Mouse (Mus musculus): ENCODE data around the gene Rrbp1.

Gene Rrbp1

DNA sequence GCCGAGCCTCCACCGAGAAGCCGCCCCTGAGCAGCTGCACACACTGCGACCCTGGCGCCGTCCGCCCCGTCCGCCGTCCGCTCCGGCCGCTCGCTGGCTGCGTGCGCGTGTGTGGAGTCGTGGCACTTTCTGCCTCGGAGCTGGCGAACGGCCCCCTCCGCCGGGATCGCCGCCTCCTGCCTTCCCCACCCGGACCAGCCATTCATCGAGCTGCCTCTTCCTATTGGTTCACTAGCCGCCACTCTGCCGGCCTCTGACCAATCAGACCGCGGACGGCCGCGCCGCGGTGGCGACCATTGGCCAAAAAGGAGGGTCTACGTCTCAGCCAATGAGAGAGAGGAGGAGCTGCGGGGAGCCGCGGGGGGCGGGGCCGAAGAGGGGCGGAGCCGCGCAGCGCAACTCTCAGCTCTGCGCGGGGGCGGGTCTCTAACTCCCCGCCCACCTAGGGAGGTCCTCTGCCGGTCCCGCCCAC, at the start of gene Rrbp1:
TSS of gene Rrbp1 (minus strand) at position 184 of the 472 bp plus-strand sequence.
- DNase-seq (ENCODE audit: low read depth, low spot score) = peak; percentile 95

DNA sequence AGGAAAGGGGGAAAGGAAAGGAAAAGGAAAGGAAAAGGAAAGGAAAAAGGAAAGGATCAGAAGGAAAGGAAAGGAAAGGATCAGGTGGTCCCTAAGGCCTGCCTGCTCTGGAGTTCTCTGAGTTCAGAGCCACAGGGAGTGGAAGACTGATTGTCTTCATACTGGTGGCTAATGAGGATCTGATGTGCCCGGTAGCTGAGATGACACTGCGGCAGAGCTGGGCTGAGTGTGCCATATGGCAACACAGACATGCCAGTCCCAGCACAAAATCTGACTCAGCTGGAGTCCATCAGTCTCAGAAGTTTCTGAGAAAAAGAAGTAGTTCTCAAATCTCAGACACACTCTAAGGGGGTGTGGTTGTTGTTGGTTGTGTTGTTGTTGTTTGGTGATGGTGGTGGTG, 46.7 kb upstream of the Rrbp1 start:
- no peak for DNase-seq (ENCODE audit: low read depth, low spot score)

DNA sequence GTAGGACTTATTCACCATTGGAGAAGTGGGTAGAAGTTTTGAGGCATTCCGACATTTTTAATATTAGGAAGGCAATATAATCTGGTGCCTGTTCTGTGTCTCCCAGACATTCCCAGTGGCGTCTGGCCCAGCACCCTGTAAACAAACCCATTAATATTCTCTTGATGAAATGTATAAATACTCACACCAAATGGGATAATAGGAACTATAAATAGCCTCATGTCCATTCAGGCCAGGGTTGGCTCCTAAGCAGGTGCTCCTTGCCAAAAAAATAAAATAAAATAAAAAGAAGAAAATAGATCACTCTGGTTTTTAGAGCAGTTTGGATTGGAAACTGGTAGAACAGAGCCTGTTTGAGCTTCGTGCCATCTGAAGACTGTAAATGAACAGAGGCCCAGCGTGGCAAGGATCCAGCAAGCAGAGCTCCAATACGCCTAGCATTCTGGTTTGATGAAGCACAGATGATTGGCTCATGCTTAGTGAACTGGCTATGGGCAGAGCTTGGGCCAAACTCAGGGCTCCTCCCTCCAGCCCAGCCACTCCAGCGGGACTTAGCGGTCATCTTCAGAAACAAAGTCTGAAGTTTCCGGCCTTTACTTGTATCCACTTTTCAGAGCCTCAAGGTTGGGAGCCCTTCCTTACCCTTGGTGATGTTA, 41.5 kb upstream of the Rrbp1 start:
- DNase-seq (ENCODE audit: low read depth, low spot score) = no peak

DNA sequence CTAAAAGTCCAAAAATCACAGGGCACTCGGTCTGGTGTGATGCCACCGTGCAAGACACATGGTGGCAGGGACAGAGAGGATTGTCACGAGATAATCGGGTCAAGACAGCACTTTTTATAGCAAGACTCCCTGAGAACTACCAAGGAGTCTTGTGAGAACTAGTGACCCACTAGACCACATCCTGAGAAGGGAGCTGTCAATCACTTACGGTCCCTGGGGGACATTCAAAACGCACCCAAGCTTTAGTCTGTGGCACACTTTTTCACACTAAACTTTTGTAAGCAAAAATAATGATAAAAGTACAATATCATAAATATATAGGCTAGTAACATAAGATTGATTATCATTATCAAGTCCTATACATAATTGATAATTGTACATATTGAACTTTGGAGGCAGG, 39.8 kb upstream of the Rrbp1 start:
- DNase-seq (ENCODE audit: low read depth, low spot score) = no peak

DNA sequence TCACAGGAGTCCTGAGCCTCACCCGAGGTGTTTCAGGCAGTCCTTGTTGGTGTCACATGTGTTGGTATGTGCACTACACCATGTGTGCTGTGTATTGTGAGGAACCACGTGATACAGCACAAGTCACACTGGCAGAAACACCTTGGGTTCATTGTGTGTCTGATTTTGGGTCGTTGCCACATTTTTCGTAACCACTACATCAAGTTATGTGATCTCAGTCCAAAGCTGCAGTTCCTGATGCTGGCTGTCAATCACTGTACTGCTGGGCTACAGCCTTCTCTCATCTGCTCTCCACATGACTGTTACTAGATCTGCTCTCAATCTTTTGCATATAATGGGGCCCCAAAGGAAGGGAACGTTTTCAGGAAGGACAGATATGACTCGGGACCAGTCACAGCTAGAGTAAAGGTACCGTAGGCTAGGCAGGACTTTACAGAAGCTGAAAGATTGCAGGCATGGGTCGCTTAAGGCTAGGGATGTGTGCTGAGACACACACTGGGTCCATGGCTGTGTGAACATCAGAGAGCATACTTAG, 39.1 kb upstream of the Rrbp1 start:
- no peak for DNase-seq (ENCODE audit: low read depth, low spot score)

DNA sequence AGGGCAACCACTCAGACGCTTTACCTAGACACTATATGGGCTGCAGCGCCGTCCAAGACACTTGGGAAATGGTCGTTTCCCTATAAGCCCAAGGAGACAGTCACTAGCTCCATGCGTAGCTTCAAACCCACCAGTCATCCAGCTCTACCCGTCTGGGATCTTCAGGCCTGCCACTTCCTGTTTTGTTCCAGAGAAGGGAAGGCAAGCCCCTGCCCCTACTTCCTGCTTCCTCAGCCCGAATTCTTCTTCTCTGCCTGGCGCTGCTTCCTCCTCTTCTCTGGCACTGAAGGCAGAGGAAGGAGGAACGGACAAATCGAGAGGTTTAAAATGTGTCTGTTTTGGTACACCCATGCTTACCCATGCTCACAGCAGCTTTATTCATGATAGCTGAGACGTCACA, 35.9 kb upstream of the Rrbp1 start:
- DNase-seq (ENCODE audit: low read depth, low spot score) = no peak

DNA sequence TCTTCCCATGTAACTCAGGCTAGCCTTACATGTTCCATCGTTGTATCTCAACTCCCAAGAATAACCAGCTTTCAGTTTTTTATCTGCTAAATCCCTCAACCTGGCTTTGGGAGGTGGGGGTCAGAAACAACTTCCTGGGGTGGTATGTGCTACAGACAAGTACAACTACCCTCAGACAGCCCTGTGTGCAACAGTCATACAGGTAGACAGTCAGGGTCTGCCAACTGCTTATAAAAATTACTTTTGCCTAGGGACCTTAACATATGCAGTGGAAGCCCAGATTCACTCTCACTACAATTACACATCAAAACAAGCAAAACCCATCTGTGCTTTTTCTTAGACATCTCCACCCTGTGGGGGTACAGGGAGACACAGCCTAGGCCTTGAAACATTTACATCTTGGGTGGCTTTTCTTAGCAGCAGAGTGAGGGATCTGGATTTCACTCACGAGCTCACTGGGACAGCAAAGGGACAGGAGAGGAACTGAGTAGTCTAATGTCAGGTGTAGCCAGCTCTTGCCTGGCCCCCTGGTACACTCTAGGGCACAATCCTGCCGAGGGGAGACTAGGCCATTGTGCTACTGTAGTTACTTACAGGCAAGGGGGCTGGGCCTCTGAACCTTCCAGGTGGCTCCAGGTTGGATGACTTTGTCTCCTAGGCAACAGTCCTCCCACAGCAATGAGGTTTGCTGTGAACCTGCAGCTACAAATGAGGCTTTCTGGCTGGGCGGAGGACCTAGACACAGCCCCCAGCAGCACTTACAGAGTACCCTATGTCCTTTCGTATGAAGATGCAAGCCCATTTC, 34.9 kb upstream of the Rrbp1 start:
- DNase-seq (ENCODE audit: low read depth, low spot score) = no peak

DNA sequence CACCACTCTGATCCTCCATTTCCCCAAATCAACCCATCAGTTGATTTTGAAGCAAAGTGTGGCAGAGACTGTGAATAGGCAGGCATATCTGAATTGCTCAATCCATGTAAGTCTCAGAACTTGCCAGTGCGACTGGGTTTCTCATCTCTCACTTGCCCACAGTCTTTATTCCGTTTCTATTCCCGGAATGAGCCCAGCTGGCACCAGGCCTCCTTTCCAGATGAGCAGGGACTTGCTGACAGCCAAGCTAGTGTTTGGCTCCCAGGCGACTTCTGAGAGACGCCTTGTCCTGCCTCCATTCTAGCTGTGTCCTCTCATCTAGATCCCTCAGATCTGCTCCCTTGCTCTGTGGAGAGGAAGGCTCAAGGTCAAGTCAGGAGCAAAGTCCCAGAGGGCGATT, 33.7 kb upstream of the Rrbp1 start:
- no peak for DNase-seq (ENCODE audit: low read depth, low spot score)

DNA sequence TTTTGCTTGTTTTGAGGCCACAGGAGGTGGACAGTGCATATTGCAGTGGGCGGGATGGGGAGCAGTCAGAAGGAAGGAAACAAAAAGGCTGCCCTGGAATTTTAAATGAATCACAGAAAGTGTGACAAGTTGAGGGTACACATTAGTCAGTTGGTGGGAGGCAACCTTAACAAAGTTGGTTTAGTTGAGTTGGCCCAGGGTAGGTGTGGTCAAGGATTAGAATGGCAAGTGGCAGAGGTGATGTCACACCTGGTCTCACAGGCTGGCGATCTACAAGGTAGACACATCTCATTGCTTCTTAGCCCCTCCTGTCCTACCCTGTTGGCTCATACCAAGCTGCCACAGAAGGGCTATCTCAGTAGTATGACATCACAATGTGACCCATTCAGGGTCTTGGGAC, 21.6 kb upstream of the Rrbp1 start, which contains the start of gene Banf2:
TSS of gene Banf2 (plus strand) at position 396 of the 400 bp plus-strand sequence.
- no peak for DNase-seq (ENCODE audit: low read depth, low spot score)

DNA sequence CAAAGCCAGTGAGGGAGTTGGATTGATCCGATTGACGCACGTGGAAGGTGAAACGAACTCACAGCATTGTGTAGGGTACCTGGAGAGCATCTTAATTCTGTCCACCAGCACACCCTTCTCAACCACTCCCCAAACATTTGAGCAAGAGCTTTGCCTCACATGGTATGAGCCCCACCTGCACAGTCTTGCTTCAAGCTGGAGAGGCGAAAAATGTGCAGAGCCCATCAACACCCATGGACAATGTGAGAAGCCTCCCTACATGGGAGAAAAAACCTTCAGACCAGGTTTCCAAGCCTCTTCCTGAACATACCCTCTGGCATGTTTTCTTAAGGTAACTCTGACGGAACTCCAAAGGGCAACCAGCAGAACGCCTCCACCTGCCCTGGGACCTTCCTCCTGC, 19.7 kb upstream of the Rrbp1 start:
- no peak for DNase-seq (ENCODE audit: low read depth, low spot score)

DNA sequence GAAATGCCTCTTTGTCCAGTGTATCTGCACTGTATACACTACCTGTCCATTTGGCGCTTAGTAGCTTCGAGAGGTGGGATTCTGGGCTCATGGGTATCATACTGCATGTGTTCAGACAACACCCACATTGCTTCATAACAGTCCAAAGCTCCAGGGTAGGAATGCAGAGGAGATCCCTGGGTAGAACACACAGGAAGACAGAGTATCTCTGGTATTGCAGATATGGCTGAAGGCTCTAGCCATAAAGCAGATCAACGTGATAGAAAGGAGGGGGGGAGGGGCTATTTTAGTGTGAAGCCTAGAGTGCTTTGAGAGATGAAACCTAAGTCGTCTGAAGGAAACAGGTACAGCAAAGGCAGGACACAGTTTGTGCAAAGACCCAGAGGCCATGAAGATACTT, 15.4 kb upstream of the Rrbp1 start:
- no peak for DNase-seq (ENCODE audit: low read depth, low spot score)

DNA sequence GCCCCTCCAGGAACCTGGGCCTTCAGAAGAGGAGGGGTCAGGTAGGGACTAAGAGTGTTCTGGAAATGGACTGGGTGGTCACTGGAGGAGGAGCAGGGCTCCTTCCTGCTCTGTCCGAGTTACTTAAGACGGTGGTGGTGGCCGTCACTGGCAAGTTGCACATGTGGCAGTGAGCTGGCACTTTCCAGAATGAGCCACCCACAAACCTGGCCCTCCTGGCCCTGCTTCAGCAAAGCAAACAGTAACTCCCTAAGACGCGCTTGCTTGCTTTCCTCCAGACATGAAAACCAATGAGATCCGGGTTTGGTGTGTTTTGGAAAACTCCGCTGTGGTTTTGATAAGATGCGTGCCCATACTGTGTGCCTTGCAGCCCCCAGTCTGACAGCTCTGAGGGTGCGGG, 14.3 kb upstream of the Rrbp1 start:
- DNase-seq (ENCODE audit: low read depth, low spot score) = no peak

DNA sequence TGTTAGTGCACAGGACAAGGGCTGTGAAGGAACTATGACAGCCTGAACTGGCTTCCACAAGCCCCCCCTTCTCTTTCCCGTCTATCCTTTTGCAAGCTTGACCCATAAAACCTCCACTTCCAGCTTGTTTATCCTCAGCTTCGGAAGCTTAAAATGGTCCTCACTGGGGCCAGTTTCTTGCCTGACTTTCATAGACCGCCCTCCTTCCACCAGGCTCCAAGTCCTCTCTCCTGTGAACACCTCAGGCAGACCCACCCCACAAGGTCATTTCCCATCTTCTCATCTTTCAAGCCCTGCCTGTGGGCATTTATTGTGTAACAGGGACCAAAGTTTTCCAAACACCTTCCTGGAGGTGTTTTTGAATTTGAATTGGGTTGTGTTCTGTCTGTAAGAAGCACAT, 11.4 kb upstream of the Rrbp1 start:
- no peak for DNase-seq (ENCODE audit: low read depth, low spot score)

DNA sequence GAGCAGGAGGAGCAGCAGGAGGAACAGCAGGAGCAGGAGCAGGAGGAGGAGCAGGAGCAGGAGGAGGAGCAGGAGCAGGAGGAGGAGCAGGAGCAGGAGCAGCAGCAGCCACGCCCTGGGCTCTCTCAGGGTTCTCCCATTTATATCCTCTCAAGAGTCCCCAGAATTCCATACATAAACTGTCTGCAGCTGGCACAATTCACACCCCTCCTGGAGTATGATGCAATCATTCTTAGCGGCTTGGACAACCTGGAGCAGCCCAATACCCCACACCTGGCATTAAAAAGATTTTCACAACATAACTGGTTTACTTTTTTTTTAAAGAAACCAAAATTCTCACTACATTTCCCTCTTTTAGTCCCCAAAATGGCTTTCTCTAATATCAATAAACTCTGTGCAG, 8.9 kb upstream of the Rrbp1 start:
- no peak for DNase-seq (ENCODE audit: low read depth, low spot score)

DNA sequence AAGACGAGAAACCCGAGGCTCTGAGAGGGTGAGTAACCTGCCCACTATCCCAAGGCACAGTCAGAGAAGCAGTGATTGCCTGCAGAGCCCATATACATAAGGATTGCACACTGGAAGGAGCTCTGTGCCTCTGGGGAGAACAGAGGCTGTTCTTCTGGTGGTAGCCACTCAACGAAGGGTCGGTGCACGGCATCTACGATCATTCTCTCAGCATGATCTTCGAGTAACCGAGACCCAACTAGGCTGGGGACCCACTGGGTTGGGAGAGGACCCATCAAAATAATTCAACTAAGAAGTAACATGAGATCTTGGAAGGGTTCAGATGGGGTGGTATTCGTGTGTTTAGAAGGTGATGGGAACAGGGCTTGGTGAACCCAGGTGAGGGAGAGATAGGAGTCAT, 4.8 kb upstream of the Rrbp1 start:
- no peak for DNase-seq (ENCODE audit: low read depth, low spot score)

DNA sequence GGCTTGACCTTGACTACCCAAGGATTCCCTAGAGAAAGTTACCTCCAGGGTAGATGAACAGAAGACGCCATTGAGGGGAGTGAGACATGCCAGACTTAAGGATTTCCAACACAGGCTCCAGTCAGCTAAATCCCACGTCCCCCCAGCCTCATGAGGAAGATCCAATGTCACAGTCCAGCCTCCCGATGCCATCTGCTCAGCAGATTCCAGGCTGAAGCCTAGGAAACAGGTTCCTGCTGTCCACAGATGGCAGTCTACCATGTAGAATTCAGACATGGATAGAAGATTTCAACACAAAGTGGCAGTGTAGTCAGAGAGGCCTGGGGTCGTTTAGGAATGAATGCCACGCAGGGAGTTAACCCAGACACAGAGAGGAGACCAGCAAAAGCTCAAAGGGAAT, 3.4 kb upstream of the Rrbp1 start:
- DNase-seq (ENCODE audit: low read depth, low spot score) = no peak

DNA sequence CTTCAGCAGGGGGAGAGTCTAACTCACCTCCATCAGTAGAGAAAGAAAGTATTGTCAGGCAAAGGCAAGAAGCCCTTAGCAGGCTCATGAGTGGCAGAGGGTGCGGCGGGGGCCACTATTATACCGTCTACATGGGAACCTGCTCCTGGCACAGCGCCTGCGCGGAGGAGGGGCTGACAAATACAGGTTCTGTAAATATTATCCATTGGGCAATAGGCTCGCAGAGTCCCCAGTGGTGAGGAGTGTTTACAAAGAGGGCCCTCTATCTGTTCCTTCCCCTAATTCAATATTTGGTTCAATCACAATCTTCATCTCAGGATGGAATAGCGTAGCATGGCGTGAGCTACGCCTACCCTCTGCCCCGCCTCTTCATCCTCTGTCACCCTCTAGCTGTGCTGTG, 3.0 kb upstream of the Rrbp1 start:
- DNase-seq (ENCODE audit: low read depth, low spot score) = no peak

DNA sequence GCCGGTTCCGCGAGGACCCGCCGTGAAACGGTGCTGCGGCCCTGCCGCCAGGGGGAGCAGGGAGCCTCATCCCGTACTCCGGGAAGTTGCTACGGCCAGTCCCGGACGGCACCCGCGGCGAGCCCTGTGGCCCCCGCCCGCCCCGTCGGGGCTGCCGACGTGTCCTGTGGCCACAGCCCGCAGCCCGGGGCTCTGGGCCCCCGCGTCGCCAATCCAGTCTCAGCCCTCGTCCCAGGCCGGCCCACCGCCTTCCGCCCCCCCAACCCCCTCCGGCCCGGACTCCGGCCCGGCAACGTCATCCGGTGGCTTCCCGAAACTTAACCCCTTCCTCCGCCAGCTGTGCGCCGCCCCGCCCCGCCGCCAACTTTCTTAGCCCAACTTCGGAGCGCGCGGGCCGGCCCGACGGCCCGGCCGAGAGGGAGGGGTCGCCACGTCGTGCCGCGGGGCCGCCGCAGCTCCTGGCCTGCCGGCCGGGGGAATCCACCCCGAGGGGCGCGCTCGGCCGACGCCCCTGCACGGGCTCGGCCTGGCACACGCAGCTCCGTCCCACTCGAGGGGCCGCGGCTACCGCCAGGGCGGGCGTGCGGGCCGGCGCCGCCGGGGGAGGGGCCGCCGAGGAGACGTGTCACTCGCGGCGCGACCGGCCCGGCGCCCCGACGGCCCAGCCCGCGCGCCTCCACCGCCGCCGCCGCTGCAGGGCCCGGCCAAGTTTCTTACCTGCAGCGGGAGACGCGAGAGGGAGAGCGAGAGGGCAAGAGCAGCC, 600 bp downstream of the Rrbp1 start:
- DNase-seq (ENCODE audit: low read depth, low spot score) = peak; percentile 64

DNA sequence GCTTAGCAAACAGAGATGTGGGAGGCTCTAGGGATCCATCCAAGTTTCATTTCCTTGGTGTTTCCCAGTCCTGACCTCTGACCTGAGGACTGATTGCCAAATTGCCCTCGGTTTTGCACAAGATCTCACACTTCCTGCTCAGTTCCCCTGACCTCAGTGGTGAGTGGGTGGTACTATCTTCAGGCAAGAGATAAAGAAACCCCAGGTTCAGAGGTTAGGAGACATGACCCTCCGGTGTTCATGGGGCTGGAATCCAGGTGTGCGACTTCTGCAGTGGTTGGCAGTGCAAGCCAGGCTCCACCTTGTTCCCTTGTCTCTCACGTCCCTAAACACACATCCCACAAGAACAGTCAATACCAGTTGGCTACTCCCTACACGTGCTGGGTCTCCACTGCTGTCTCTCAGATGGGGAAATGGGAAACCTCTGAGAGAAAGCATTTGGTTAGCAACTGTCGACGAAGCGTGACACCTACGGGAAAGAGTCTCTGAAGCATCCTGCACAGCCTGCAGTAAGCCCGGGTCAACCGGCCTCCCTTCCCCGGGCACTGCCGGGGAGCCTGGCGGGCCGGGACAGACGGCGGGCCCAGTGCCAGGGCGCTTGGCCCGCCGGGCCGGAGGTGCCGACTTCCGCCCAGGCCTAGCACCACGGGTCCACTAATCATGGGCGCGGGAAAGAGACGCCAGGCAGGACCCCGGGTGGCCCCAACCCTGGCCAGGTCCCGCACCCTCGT, 1.3 kb downstream of the Rrbp1 start:
- DNase-seq (ENCODE audit: low read depth, low spot score) = peak; percentile 5

DNA sequence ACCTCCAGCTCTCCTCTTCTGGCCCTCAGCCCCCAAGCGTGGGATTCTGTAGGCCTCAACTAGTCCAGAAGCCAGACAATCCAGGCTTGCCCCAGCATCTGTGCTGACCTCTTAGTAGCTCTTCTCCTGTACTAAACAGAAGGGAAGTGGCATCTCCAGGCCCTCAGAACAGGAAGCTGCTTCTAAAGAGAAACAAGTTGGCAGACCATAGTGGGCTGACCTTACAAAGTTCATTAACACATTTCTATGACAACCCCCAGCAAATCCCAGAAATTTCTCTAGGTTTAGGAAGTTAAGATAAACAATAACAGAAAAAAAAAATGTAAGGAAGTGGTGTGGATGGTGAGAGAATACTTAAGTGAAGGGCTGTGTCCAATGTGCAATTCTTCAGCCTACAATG, 2.0 kb downstream of the Rrbp1 start:
- DNase-seq (ENCODE audit: low read depth, low spot score) = no peak

DNA sequence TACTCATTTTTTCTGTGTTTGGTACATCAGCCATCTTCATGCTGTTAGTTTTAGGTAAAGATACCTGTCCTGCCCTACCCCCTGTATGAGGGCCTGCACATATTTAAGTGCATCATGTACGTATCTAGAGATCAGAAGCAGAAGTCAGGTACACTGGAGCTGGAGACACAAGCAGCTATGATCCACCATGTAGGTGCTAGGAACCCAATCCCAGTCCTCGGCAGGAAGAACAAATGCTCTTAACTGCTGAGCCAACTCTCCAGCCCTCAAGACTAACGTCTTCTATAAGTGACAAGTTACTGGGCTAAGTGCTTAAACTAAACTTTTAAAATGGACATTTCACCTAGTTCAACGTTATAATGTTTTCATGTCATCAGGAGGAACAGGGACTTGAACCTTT, 3.9 kb downstream of the Rrbp1 start:
- no peak for DNase-seq (ENCODE audit: low read depth, low spot score)

DNA sequence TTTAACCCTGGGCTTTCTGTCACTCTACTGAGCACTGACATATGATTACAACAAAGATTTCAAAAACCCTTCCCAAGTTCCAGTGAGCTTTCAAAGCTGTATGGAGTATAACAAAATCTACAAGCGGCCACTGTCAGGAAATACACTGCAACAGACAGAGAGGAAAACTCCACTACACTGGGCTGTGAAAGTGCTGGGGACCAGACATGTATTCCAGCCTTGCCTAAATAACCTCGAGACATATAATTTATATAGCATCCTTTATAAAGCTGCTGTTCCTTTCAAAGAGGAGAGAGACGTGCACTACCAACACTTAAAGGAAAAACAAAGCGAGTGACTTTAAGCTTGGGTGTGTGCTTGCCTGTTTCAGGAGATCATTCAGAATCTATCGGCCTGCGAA, 4.4 kb downstream of the Rrbp1 start:
- no peak for DNase-seq (ENCODE audit: low read depth, low spot score)

All from embryo, embryonic 11.5 days (tissue).